Mouse (Mus musculus): ENCODE measurements around the gene Pon3. TPM values are rescaled to one million over a fixed set of nuclear protein-coding genes. Genes with fewer than 3 reads are reported as not detected.

Pon3 gene
- polyA plus RNA-seq, 1 experiment = 2.7 TPM

DNA sequence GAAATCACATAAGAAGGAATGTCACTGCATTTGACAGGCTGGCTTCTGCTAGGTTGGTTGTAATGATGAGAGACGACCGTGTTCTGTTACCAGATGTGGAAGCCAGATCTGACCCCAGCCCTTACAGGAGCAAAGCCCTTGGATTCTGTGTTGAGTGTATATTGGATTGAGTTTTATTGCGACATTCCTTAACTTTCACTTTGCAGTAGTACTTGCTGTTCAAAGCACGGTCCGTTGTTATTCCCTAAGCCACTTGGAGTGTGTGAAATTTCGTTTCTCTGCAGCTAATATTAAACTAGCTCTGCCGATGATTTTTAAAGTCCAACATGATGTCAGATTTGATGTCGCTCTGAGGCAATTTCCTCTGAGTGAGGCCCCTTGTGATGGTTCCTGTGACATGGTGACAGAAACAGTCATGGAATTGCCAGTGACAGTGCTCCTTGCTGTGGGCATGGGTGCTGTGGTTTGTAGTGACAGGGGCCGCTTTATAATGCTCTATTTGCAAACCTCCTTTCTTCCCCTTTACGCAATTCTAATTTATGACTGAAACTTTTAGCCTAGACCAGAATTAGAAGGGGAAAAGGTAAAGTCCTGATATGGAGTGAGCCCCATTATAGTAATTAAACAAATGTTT is 81.8 kb downstream of the Pon3 start:
- H3K4me1 ChIP-seq (ENCODE audit: control insufficient read depth, insufficient read depth, insufficient read length) = no peaks in the 10 kb centered on the region
- H3K27ac ChIP-seq (ENCODE audit: insufficient read depth, low read length) = no peak overlapping the region
- 71% methylated on average over 10 of the region's 10 CpGs for WGBS
- H3K4me3 ChIP-seq (ENCODE audit: extremely low read depth, insufficient read depth, insufficient read length) = no peak overlapping the region
- H3K27me3 ChIP-seq (ENCODE audit: control insufficient read depth, insufficient read depth, low read length) = no peaks in the 10 kb centered on the region
- no peaks in the 10 kb centered on the region for H3K36me3 ChIP-seq (ENCODE audit: control insufficient read depth, insufficient read depth, low read length)
- no peak for DNase-seq (ENCODE audit: low read depth in 1 of 2, low spot score in 2 of 2)
- TF ChIP-seq POLR2A (IDR thresholded peaks at IDR 0.05; ENCODE audit: low read depth, low read length) (no peak), CTCF (IDR thresholded peaks at IDR 0.05; ENCODE audit: extremely low read depth, insufficient read depth, insufficient read length, insufficient replicate concordance) (no peak)

DNA sequence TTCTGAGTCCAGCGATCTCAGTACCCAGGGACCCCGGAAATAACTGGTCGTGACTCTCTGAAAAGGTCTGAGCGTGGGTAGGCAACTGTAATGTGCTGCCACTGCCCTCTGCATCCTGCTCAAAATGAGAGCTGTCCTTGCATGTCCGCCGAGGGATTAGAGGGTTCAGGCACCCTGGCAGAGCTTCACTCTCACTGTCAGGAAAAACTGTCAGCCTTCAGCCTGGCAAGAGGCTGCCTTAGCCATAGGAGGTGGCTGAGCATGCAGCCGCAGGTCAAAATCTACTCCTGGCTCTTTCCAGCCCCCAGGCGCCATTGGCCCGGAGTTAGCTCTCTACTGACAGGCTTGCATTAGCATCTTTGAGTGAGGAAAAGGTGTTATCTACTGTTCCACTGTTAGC is 83.5 kb downstream of the Pon3 start:
- H3K4me1 ChIP-seq (ENCODE audit: control insufficient read depth, insufficient read depth, insufficient read length) = no peaks in the 10 kb centered on the region
- no peak for DNase-seq (ENCODE audit: low read depth in 1 of 2, low spot score in 2 of 2)
- TF ChIP-seq POLR2A (IDR thresholded peaks at IDR 0.05; ENCODE audit: low read depth, low read length) (no peak), CTCF (IDR thresholded peaks at IDR 0.05; ENCODE audit: extremely low read depth, insufficient read depth, insufficient read length, insufficient replicate concordance) (no peak)
- H3K4me3 ChIP-seq (ENCODE audit: extremely low read depth, insufficient read depth, insufficient read length) = no peak overlapping the region
- 90% methylated on average over 9 of the region's 9 CpGs for WGBS
- no peak overlapping the region for H3K27ac ChIP-seq (ENCODE audit: insufficient read depth, low read length)
- H3K27me3 ChIP-seq (ENCODE audit: control insufficient read depth, insufficient read depth, low read length) = no peaks in the 10 kb centered on the region
- no peaks in the 10 kb centered on the region for H3K36me3 ChIP-seq (ENCODE audit: control insufficient read depth, insufficient read depth, low read length)

DNA sequence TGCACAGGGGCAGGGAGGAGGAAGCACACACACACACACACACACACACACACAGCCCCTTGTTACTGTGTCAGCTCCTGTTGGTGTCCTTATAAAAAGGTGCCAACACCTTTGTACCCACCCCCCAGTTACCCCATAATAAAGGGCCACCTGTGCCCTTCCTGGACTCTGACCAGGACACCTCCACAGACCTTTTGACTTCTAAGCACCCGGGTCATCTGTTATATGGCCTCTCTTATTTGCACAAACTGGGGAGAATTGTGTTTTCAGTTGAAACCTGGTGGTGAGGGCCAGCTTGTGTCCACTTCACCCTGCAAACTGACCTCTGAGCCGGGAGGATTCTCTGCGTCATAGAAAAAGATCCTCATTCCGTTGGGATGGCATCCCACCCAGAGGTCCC is 84.7 kb downstream of the Pon3 start:
- Histone ChIP-seq H3K27ac (ENCODE audit: insufficient read depth, low read length) (no peak overlapping the region), H3K36me3 (ENCODE audit: control insufficient read depth, insufficient read depth, low read length) (no peaks in the 10 kb centered on the region), H3K4me3 (ENCODE audit: extremely low read depth, insufficient read depth, insufficient read length) (no peak overlapping the region), H3K27me3 (ENCODE audit: control insufficient read depth, insufficient read depth, low read length) (no peaks in the 10 kb centered on the region), H3K4me1 (ENCODE audit: control insufficient read depth, insufficient read depth, insufficient read length) (no peaks in the 10 kb centered on the region)
- 86% methylated on average over 4 of the region's 4 CpGs for WGBS
- TF ChIP-seq CTCF (IDR thresholded peaks at IDR 0.05; ENCODE audit: extremely low read depth, insufficient read depth, insufficient read length, insufficient replicate concordance) = no peak
- no peak for TF ChIP-seq POLR2A (IDR thresholded peaks at IDR 0.05; ENCODE audit: low read depth, low read length)
- DNase-seq (ENCODE audit: low read depth in 1 of 2, low spot score in 2 of 2) = no peak

Other genes starting within 250 kb of the Pon3 start
- 0.15 and 0.29 TPM in 2 replicates for gene Pon1, start 62.3 kb downstream of the Pon3 start, polyA plus RNA-seq (2012; rRNA removed)
- gene Pon2, start 42.2 kb upstream of the Pon3 start, polyA plus RNA-seq (2012; rRNA removed) = 9.3 and 10.4 TPM in 2 replicates
- gene Asb4, start 127.1 kb upstream of the Pon3 start, polyA plus RNA-seq (2012; rRNA removed) = 0.30 and 0.59 TPM in 2 replicates
- gene Pdk4, start 240.0 kb upstream of the Pon3 start, polyA plus RNA-seq (2012; rRNA removed) = 14.0 and 17.8 TPM in 2 replicates

Measured in spleen, adult 2 months (tissue).